Mouse (Mus musculus) liver, embryonic 15.5 days (tissue): Measurements from ENCODE around the gene Agmo. TPM values are rescaled to one million over a fixed set of nuclear protein-coding genes. Genes with fewer than 3 reads are reported as not detected.
A peak's percentile ranks its signal among the peaks of the same experiment; 100 is the strongest.

Experiments used
- ATAC-seq: fragments of 200-750 bp; cut with Nextera tagmentation; 2 replicates; pipeline ENCODE4 v1.8.0; 2017; ENCODE audit warnings: moderate number of reproducible peaks, mild to moderate bottlenecking, moderate library complexity; ENCODE audit not compliant: insufficient read depth
- H3K27ac ChIP-seq: fragments of 300-500 bp; sonication (generic); replicated peaks from 2 replicates; pipeline ENCODE4 v1.5.1; 2015; ENCODE audit warnings: mild to moderate bottlenecking, inconsistent platforms
- H3K27me3 ChIP-seq: fragments of 300-500 bp; sonication (generic); 2 replicates; pipeline ENCODE4 v1.6.1; 2015; ENCODE audit warnings: mild to moderate bottlenecking, inconsistent platforms
- H3K36me3 ChIP-seq: fragments of 300-500 bp; sonication (generic); replicated peaks from 2 replicates; pipeline ENCODE4 v1.6.1; 2015; ENCODE audit warnings: moderate library complexity, mild to moderate bottlenecking, inconsistent platforms
- H3K4me1 ChIP-seq: fragments of 300-500 bp; sonication (generic); replicated peaks from 2 replicates; pipeline ENCODE4 v1.6.1; 2015; ENCODE audit warnings: inconsistent platforms
- H3K4me2 ChIP-seq: fragments of 300-500 bp; sonication (generic); 2 replicates; pipeline ENCODE4 v1.6.1; 2015; ENCODE audit warnings: moderate library complexity, mild to moderate bottlenecking, inconsistent platforms
- H3K4me3 ChIP-seq: fragments of 300-500 bp; sonication (generic); replicated peaks from 2 replicates; pipeline ENCODE4 v1.5.1; 2015; ENCODE audit warnings: mild to moderate bottlenecking, inconsistent platforms
- H3K9ac ChIP-seq: fragments of 300-500 bp; sonication (generic); 2 replicates; pipeline ENCODE4 v1.6.1; 2015; ENCODE audit warnings: moderate library complexity, mild to moderate bottlenecking, inconsistent platforms
- H3K9me3 ChIP-seq: fragments of 300-500 bp; sonication (generic); replicated peaks from 2 replicates; pipeline ENCODE4 v1.6.1; 2016; ENCODE audit warnings: inconsistent platforms
- WGBS: fragments of 180-500 bp; shearing (Covaris S2); methylation state at CpG from one replicate; pipeline ENCODE4 v1.1.7; 2015; ENCODE audit warnings: mixed read lengths; ENCODE audit not compliant: insufficient replicate concordance; 5-methylcytosine and 5-hydroxymethylcytosine counted together
- polyA plus RNA-seq: library from polyadenylated mRNA; unstranded; fragments of >200 nt; fragmentation: Nextera tagmentation; extraction: Ambion mirVana; gene quantifications from 2 replicates; pipeline ENCODE4 v1.2.1, GENCODE M21; 2015

The Agmo gene
- polyA plus RNA-seq = 14.3 and 15.7 TPM in 2 replicates

DNA sequence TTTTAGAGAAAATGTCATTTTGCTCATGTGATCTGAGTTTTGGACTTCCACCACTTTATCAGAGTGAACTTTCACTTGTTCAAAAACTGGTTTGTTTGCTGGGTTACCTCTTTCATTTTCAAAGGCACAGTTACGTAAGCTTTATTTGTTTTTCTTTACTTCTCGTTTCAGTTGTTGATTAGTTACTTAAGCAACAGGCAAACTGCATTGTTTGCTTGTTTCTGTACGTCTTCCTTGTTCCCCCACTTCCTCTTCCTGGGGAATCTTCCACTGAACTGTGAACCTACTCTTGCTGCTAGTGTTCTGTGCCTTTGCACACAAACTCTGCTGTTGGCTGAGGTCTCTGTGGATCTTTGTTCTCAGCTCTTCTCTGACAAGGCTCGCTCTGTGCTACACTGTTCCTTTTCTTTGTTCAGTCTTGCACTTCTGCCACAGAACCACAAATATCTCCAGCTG, at the start of gene Agmo:
TSS of gene Agmo (plus strand) at position 76 of the 456 bp plus-strand sequence.
- Histone ChIP-seq H3K9me3 (no peaks in the 10 kb centered on the region), H3K27me3 (no peaks in the 10 kb centered on the region), H3K9ac (no peak within 1 kb of the TSS), H3K4me1 (no peaks in the 10 kb centered on the region), H3K4me3 (peak within 1 kb of the TSS; percentile 33), H3K36me3 (no peaks in the 10 kb centered on the region), H3K27ac (peak within 1 kb of the TSS; percentile 77), H3K4me2 (peak within 1 kb of the TSS; percentile 29)
- 21% methylated on average over 4 of the region's 4 CpGs for WGBS
- ATAC-seq = peak; percentile 78

DNA sequence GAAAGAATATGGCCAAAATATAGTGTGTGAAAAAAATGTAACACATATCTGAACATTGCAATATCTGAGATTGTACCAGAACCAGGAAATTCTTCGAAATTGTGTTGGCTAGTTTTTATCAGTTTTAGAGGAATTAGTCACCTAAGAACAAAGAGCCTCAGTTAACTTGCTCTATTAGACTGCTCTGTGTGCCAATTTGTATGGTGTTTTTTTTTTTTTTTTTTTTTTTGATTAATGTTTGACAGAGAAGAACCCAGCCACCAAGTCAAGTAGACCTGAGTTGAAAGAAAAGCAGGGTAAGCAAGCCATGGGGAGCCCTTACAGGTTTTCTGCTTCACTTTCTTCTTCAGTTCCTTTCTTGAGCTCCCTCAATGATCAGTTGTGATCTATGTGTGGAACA, 10.3 kb upstream of the Agmo start:
- Histone ChIP-seq H3K4me1 (no peaks in the 10 kb centered on the region), H3K27ac (no peak overlapping the region), H3K9ac (no peak overlapping the region), H3K36me3 (no peaks in the 10 kb centered on the region), H3K27me3 (no peaks in the 10 kb centered on the region), H3K9me3 (no peaks in the 10 kb centered on the region), H3K4me3 (no peak overlapping the region), H3K4me2 (no peak overlapping the region)
- 51% methylated on average over 1 of the region's 1 CpGs for WGBS
- no peak for ATAC-seq

DNA sequence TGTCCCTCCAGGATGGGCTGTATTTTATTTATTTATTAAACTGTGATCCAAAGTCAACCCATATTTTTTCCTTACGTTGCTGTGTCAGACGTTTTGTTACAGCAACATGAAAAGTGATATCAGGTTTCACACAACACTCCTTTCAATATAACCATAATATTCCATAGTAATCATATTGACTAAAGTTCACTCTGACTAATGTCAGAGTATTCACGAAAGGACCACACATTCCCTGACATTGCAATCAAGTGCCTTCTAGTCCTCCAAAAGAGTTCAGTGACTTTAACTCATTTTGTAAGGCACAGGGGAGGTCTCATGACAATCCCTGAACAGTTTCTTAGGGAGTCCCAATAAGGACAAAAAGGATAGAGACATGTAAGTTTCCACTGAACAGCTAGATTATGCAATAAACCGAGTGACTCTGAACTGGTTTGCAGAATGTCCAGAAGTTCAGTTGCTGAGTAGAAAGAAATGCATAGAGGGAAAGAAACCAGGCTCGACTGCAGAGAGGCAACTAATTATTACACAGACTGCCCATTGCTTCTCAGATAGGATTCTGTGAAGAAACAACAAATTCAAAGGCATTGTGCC, 371 bp upstream of the Agmo start:
- peak; percentile 66; the same call in 1 of the 2 replicates for ATAC-seq
- Histone ChIP-seq H3K4me2 (0 out of 2 replicates have a peak overlapping the region, but pooled peaks have one; percentile 15), H3K4me1 (no peaks in the 10 kb centered on the region), H3K27me3 (no peaks in the 10 kb centered on the region), H3K36me3 (no peaks in the 10 kb centered on the region), H3K9me3 (no peaks in the 10 kb centered on the region), H3K9ac (no peak overlapping the region), H3K27ac (peak overlapping the region; percentile 77), H3K4me3 (no peak overlapping the region)
- 45% methylated on average over 5 of the region's 5 CpGs for WGBS

DNA sequence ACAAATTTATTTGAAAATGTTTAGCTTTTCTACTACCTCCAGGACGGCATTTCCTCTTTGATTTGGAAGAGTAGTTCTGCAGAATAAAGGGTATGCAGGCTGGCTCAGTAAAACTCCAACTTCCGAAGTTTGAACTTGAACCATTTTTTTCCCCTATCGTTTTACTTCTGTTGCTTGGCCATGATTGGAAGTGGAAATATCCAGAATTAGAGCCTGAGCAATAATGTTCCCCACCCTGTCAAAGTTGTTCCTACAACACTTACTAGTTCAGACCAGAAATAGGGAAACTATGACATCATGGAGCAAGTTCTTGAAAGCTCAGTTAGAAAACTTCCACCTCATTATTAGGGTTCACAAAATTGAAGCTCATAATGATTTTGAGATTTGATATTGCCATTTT, 1.0 kb downstream of the Agmo start:
- no peaks in the 10 kb centered on the region for H3K4me1 ChIP-seq
- 50% methylated on average over 3 of the region's 3 CpGs for WGBS
- H3K4me3 ChIP-seq = peak overlapping the region; percentile 26; the same call in 1 of the 2 replicates
- no peaks in the 10 kb centered on the region for H3K27me3 ChIP-seq
- no peak overlapping the region for H3K27ac ChIP-seq
- no peaks in the 10 kb centered on the region for H3K9me3 ChIP-seq
- H3K4me2 ChIP-seq = no peak overlapping the region; the same call in 1 of the 2 replicates
- H3K36me3 ChIP-seq = no peaks in the 10 kb centered on the region
- ATAC-seq = no peak
- H3K9ac ChIP-seq = no peak overlapping the region

DNA sequence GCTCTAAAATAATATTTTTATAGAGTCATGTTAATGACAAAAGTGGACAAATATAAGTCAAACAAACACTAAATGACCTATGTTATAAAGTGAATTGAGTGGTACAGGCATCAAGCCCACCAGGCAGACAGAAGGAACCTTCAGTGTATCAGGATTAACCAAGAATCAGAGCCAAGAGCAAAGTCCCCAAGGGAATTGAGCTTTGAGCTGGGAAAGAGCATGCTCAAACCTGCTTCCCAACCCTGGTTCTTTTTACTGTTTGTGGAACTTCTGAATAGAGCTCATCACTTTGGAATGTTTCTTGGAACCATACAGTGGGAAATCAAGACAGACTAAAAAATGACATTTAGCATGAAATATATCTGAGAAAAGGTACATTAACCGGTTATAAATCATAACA, 3.4 kb downstream of the Agmo start:
- Histone ChIP-seq H3K27ac (no peak overlapping the region), H3K4me1 (no peaks in the 10 kb centered on the region), H3K36me3 (no peaks in the 10 kb centered on the region), H3K9me3 (no peaks in the 10 kb centered on the region), H3K4me2 (no peak overlapping the region), H3K4me3 (no peak overlapping the region), H3K27me3 (no peaks in the 10 kb centered on the region), H3K9ac (no peak overlapping the region)
- WGBS = 70% methylated on average over 1 of the region's 1 CpGs
- ATAC-seq = no peak

DNA sequence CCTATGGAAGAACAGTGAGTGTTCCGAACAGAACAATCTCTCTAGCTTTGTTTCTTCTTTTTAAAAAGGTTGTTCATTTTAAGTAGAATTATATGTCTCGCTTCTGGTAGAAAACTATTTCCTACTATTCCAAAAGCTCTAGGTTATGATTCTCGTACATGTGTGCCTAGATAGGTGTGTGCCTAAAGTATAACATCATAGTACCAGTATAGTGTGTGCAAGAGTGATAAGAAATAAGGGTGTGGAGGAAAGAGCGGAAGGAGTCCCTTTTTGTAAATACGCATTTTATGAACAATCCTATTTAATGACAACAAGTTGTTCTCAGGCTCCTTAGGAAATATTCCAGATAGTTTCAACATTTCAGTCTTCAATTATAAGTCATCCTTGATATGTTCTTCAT, 10.2 kb downstream of the Agmo start:
- H3K9ac ChIP-seq = no peak overlapping the region
- H3K27ac ChIP-seq = no peak overlapping the region
- WGBS = 57% methylated on average over 5 of the region's 5 CpGs
- no peak for ATAC-seq
- no peak overlapping the region for H3K4me2 ChIP-seq
- no peaks in the 10 kb centered on the region for H3K4me1 ChIP-seq
- H3K9me3 ChIP-seq = no peaks in the 10 kb centered on the region
- no peak overlapping the region for H3K4me3 ChIP-seq
- H3K27me3 ChIP-seq = no peaks in the 10 kb centered on the region
- H3K36me3 ChIP-seq = no peaks in the 10 kb centered on the region

DNA sequence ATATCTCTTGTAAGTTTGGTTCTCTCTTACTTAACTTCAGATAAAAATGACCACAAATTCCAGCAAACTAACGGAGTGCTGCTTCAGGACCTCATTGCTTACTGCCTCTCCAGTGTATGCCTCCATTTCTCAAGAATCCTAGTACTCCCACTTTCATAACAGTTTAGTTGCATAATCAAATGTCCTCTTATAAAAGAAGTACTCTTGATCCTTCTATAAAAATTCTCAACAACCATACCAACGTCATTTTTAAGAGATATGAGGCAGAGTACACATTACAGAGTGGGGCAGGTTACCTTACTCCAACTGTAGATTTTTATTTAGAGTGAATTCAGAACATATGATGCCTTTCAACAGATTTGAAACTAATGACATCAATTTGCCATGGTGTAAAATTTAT, 15.7 kb downstream of the Agmo start:
- Histone ChIP-seq H3K9me3 (no peaks in the 10 kb centered on the region), H3K4me3 (no peak overlapping the region), H3K4me1 (no peaks in the 10 kb centered on the region), H3K27ac (no peak overlapping the region), H3K4me2 (no peak overlapping the region), H3K9ac (no peak overlapping the region), H3K27me3 (no peaks in the 10 kb centered on the region), H3K36me3 (no peaks in the 10 kb centered on the region)
- no peak for ATAC-seq
- 53% methylated on average over 2 of the region's 2 CpGs for WGBS

DNA sequence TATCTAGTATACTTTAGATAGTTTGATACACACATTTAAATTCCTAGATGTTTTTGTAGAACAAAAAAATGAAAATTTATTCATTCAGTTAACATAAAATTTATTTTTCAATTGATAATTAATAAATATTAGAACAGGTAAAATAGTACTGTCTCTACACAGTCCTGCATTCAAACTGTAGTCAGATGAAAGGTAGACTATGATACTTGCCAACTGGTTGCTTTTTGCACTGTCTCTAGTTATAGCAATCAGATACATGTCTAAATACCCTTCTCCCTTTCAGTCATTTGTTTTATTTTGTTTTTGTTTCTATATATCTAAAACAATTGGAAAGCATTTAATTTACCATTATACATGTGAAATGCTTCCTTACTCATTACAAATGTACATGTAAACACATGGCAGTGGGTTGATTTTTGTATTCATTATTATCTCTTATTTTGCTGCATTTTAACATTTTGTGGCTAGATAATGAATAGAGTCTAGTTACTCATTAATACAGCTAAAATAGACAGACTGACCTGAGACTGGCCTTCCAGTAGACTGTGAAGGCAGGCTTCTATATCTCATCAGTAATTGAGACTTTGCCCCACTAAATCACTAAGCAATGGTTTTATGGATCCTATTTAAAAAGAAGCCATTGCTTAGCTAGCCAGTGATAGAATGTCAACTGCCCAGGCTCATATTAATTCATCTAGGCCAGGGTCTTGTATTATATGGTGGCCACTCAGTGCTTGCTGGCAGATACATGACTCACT, 18.5 kb downstream of the Agmo start:
- ATAC-seq = no peak
- no peaks in the 10 kb centered on the region for H3K27me3 ChIP-seq
- H3K9me3 ChIP-seq = no peaks in the 10 kb centered on the region
- H3K27ac ChIP-seq = no peak overlapping the region
- H3K4me2 ChIP-seq = no peak overlapping the region
- no peaks in the 10 kb centered on the region for H3K36me3 ChIP-seq
- H3K9ac ChIP-seq = no peak overlapping the region
- no peak overlapping the region for H3K4me3 ChIP-seq
- no peaks in the 10 kb centered on the region for H3K4me1 ChIP-seq

DNA sequence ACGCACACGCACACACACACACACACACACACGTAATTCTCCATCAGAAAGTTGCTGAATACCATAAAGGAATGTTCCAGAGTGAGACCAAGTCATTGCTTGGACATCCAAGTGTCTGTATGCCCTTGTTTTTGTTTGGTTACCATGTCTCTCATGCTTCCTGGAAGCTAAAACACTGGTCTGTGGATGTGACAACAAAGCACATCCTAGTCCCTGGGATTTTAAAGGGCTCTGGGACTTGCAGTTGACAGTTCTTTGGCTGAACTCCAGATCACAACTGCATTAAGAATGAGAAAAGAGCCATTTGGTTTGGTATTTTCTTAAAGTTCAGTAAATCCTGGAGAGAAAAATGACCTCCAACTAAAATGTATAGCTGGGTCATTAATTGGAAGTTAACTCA, 22.2 kb downstream of the Agmo start:
- no peaks in the 10 kb centered on the region for H3K27me3 ChIP-seq
- H3K4me3 ChIP-seq = no peak overlapping the region
- no peak overlapping the region for H3K27ac ChIP-seq
- H3K36me3 ChIP-seq = no peaks in the 10 kb centered on the region
- 64% methylated on average over 3 of the region's 3 CpGs for WGBS
- no peak for ATAC-seq
- H3K4me1 ChIP-seq = no peaks in the 10 kb centered on the region
- no peak overlapping the region for H3K4me2 ChIP-seq
- no peaks in the 10 kb centered on the region for H3K9me3 ChIP-seq
- no peak overlapping the region for H3K9ac ChIP-seq

DNA sequence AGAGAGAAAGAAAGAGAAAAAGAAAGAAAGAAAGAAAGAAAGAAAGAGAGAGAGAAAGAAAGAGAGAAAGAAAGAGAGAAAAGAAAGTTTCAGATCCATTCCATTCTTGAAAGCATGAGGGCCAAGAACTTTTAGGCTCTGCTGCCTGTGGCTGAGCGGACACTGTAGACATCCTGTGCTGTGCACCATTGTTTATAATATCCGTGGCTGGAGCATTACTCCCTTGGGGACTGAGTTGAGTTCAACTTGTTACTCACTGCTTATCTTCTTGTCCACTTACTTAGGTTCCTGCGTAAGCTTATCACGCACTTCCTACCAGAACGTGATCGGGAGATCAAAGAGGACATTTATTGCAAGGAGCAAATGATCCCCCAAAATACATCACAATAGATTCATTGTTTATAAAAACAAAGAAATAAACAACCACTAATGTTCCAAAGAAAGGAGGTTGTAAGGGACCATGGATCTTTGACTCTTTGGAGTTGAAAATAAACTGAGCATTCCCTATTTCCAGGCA, 27.3 kb downstream of the Agmo start:
- H3K4me2 ChIP-seq = no peak overlapping the region
- no peaks in the 10 kb centered on the region for H3K36me3 ChIP-seq
- WGBS = 30% methylated on average over 6 of the region's 6 CpGs
- H3K9me3 ChIP-seq = no peaks in the 10 kb centered on the region
- H3K27ac ChIP-seq = no peak overlapping the region
- no peak overlapping the region for H3K9ac ChIP-seq
- no peaks in the 10 kb centered on the region for H3K27me3 ChIP-seq
- ATAC-seq = no peak
- H3K4me1 ChIP-seq = no peaks in the 10 kb centered on the region
- no peak overlapping the region for H3K4me3 ChIP-seq

DNA sequence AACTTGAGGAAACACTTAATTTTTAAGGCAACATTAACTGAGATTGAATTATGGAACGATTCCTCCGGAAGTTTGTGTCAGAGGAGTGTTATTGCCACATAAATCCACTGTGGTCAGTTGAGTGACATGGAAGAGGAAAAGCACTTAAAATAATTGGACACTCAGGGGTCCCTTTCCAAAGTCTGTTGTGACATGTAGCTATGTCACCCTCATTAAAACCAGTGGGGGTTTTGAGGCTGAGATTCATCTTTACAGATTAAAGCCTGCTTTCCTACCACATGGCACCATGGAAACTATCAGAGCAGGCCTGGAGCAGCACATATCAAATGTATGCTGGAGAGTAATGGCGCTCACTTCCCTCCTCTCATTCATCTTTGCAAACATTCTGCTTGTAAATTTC, 31.2 kb downstream of the Agmo start:
- no peaks in the 10 kb centered on the region for H3K9me3 ChIP-seq
- H3K36me3 ChIP-seq = no peaks in the 10 kb centered on the region
- no peak overlapping the region for H3K4me2 ChIP-seq
- no peak overlapping the region for H3K9ac ChIP-seq
- no peaks in the 10 kb centered on the region for H3K4me1 ChIP-seq
- WGBS = 30% methylated on average over 3 of the region's 3 CpGs
- H3K27me3 ChIP-seq = no peaks in the 10 kb centered on the region
- H3K27ac ChIP-seq = no peak overlapping the region
- H3K4me3 ChIP-seq = no peak overlapping the region
- ATAC-seq = no peak
